Mouse (Mus musculus) embryo, embryonic 10 days (tissue): Measurements from ENCODE around the gene Mlxipl.

ENCODE experiments used
- DNase-seq: peaks from one replicate; pipeline ENCODE4 v3.0.0-alpha.2; 2015; ENCODE audit warnings: low spot score

The Mlxipl gene

DNA sequence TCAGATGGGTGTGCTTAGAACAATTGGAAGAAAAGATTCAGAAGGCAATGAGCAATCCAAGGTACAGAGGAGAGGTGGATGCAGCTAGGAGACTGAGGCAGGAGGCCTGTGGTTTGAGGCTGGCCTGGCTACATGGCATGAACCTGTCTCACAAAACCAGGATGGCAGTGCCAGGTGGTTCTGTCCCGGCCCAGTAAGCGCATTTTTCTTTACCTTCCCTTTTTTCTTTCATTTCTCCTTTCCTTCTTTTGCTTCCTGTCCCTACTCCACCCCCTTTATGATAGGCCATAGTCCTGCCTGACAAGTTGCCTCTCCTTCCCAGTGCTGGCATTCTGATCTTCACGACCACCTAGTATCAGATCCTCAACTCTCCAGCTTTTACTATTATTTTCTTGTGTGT, 95.3 kb downstream of the Mlxipl start:
- DNase-seq = no peak

- DNase-seq = peak; percentile 47
These were observed 95.9 kb downstream of the Mlxipl start for GRCm38 (mm10) chr5:135185596-135185995.

GRCm38 (mm10) chr5:135186231-135186620, 96.5 kb downstream of the Mlxipl start:
- DNase-seq = no peak

- DNase-seq = peak; percentile 99
These were observed 97.1 kb downstream of the Mlxipl start, which contains the start of gene Baz1b for GRCm38 (mm10) chr5:135186621-135187348. Gene Baz1b, plus strand, starts transcription at chr5:135187264.

DNA sequence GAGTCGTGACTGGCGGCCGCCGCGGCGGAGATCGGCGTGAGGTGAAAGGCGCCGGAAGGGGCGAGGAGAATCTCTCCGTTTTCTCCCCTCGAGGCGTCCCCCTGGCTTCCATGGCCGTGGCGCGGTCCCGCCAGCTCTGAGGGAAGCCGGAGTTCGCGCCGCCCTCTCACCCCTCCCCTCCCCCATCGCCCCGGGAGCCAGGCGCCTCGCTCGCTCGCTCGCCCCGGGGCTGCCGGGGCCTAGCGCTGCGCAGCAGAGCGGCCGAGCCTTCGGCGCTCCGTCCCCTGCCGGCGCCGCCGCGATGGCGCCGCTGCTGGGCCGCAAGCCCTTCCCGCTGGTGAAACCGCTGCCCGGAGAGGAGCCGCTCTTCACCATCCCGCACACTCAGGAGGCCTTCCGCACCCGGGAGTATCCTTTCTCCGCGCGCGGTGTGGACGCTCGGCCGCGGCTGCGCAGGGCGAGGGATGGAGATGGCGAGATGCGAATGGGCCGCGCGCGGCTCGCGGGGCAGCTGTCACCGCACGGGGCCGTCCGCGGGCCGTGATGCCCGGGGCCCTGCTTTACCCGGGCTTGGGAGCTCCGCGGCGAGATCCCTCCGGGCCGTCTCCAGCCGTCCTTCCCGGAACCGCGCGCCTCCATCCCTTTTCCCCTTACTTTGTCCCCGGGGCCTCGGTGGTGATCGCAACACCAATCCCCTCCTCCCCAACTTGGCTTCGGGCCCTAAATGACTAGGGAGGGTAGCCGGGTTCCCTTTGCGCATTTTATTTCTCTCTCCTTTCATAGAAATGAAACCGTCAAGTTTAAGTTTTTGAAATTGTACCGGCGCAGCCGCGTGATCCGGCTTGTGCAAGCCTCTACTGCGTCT, 97.9 kb downstream of the Mlxipl start:
- peak; percentile 32 for DNase-seq
